ENCODE assay signal across 17 mouse cellular contexts in genomic region chr11:112607359-112607758, GRCm38 (mm10).
"Had no signal": no experiment of that assay in that cellular context is flagged by ENCODE, and none has a peak within 500 bp of the region (broad histone marks: within the 10 kb centered on the region; RNA-seq: fewer than 3 reads in every experiment).

No protein-coding gene starts in this region.

- H3K27ac ChIP-seq: liver, embryonic 13.5 days; liver, embryonic 15.5 days; macrophage; midbrain, embryonic 13.5 days; midbrain, embryonic 15.5 days; neural tube, embryonic 12.5 days had no signal

- H3K4me3 ChIP-seq: liver, embryonic 13.5 days; liver, embryonic 15.5 days; megakaryocyte, embryonic 14.5 days; midbrain, embryonic 13.5 days; midbrain, embryonic 15.5 days; neural tube, embryonic 12.5 days had no signal

- H3K9me3 ChIP-seq: liver, embryonic 15.5 days; midbrain, embryonic 13.5 days; midbrain, embryonic 15.5 days; neural tube, embryonic 12.5 days had no signal

- H3K4me2 ChIP-seq: liver, embryonic 11.5 days; liver, embryonic 13.5 days; liver, embryonic 15.5 days; midbrain, embryonic 11.5 days; midbrain, embryonic 13.5 days; midbrain, embryonic 15.5 days; neural tube, embryonic 12.5 days had no signal

- DNase-seq: liver; liver, embryonic 13.5 days; liver, postnatal 0 days; right cerebral cortex, postnatal 25 days; right cerebral cortex, postnatal 4 days; spleen, adult 18-20 months; thymus, adult 18-20 months; thymus, postnatal 14 days; thymus, postnatal 36 days had no signal

- H3K4me1 ChIP-seq: liver, embryonic 13.5 days; liver, embryonic 15.5 days; megakaryocyte, embryonic 14.5 days; midbrain, embryonic 13.5 days; midbrain, embryonic 15.5 days; neural tube, embryonic 12.5 days had no signal

- H3K27me3 ChIP-seq: liver, embryonic 13.5 days; liver, embryonic 15.5 days; megakaryocyte, embryonic 14.5 days; midbrain, embryonic 13.5 days; midbrain, embryonic 15.5 days; neural tube, embryonic 12.5 days had no signal

- ATAC-seq: liver, postnatal 0 days; midbrain, embryonic 13.5 days; midbrain, embryonic 15.5 days had no signal

- H3K9ac ChIP-seq: liver, embryonic 13.5 days; liver, embryonic 15.5 days; liver, postnatal 0 days; midbrain, embryonic 13.5 days; midbrain, embryonic 15.5 days; neural tube, embryonic 12.5 days had no signal

- H3K36me3 ChIP-seq: liver, embryonic 13.5 days; liver, embryonic 15.5 days; midbrain, embryonic 13.5 days; midbrain, embryonic 15.5 days; neural tube, embryonic 12.5 days had no signal
